Mouse (Mus musculus): ENCODE results near the gene Pomgnt2. TPM values are rescaled to one million over a fixed set of nuclear protein-coding genes. Genes with fewer than 3 reads are reported as not detected.
A peak's percentile ranks its signal among the peaks of the same experiment; 100 is the strongest.

Pomgnt2 gene
- total and polyA plus RNA-seq, 2 experiments = 1.7 to 5.3 TPM

DNA sequence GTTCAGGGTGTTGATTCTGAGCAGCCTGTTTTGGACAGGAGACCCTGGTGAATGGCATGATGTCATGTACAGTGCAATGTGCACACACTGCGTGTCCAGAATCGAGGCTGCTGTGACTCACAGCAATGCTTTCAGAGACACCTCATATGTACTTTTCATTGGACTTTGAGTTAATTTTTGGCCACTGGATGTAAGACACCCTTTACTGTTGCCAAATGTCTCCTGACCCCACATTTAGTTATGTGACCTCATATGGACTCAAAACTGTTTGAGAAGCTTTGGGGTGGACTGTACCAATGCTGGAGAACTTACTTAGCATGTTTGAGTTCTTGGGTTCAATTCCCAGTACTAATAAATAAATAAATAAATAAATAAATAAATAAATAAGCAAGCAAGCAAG is 13.8 kb upstream of the Pomgnt2 start:
- Histone ChIP-seq H3K4me1 (ENCODE audit: control insufficient read depth, insufficient read depth, low read length) (no peaks in the 10 kb centered on the region), H3K27me3 (ENCODE audit: control insufficient read depth, insufficient read depth, low read length) (no peaks in the 10 kb centered on the region), H3K36me3 (ENCODE audit: control insufficient read depth, insufficient read depth, low read length) (no peaks in the 10 kb centered on the region), H3K27ac (replicated peaks; ENCODE audit: insufficient read depth, low read depth, low read length) (no peak overlapping the region), H3K79me2 (ENCODE audit: control insufficient read depth, insufficient read depth, low read length) (no peaks in the 10 kb centered on the region), H3K9ac (ENCODE audit: low read depth, low read length) (no peak overlapping the region), H3K4me3 (ENCODE audit: insufficient read depth, low read depth, low read length) (no peak overlapping the region)
- WGBS = 22% methylated on average over 2 of the region's 2 CpGs
- TF ChIP-seq POLR2A (IDR thresholded peaks at IDR 0.05; ENCODE audit: extremely low read depth, insufficient read depth, low read length) = no peak
- TF ChIP-seq CTCF (IDR thresholded peaks at IDR 0.05; ENCODE audit: low read depth, low read length) = no peak
- DNase-seq (ENCODE audit: extremely low read depth, low read depth, low spot score) = peak; percentile 80

DNA sequence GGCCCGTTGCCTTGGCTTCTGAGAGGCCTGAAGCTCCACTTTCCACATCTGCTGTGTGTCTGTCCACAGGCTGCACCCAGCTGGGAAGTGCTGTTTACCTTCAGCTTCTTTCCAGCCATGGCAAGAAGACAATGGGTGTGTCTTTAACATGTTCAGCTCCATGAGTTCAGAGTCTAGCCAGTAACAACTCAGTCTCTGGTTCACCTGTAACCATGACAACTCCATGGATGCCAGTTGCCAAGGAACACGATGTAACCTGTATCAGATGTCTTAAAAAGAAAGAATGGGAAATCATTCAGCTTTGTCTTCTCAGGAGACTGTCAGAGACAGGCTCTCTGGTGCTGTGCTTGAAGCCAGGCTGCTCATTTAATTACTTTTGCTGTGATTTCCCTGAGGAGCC is 12.0 kb upstream of the Pomgnt2 start:
- Histone ChIP-seq H3K27me3 (ENCODE audit: control insufficient read depth, insufficient read depth, low read length) (no peaks in the 10 kb centered on the region), H3K4me3 (ENCODE audit: insufficient read depth, low read depth, low read length) (no peak overlapping the region), H3K27ac (replicated peaks; ENCODE audit: insufficient read depth, low read depth, low read length) (no peak overlapping the region), H3K9ac (ENCODE audit: low read depth, low read length) (no peak overlapping the region), H3K4me1 (ENCODE audit: control insufficient read depth, insufficient read depth, low read length) (no peaks in the 10 kb centered on the region), H3K36me3 (ENCODE audit: control insufficient read depth, insufficient read depth, low read length) (no peaks in the 10 kb centered on the region), H3K79me2 (ENCODE audit: control insufficient read depth, insufficient read depth, low read length) (no peaks in the 10 kb centered on the region)
- no peak for TF ChIP-seq POLR2A (IDR thresholded peaks at IDR 0.05; ENCODE audit: extremely low read depth, insufficient read depth, low read length)
- TF ChIP-seq CTCF (IDR thresholded peaks at IDR 0.05; ENCODE audit: low read depth, low read length) = no peak
- WGBS = 46% methylated on average over 2 of the region's 2 CpGs
- DNase-seq (ENCODE audit: extremely low read depth, low read depth, low spot score) = no peak

- H3K4me1 ChIP-seq (ENCODE audit: control insufficient read depth, insufficient read depth, low read length) = no peaks in the 10 kb centered on the region
- no peak overlapping the region for H3K27ac ChIP-seq (replicated peaks; ENCODE audit: insufficient read depth, low read depth, low read length)
- H3K4me3 ChIP-seq (ENCODE audit: insufficient read depth, low read depth, low read length) = no peak overlapping the region
- WGBS = 11% methylated on average over 7 of the region's 7 CpGs
- no peaks in the 10 kb centered on the region for H3K36me3 ChIP-seq (ENCODE audit: control insufficient read depth, insufficient read depth, low read length)
- TF ChIP-seq CTCF (IDR thresholded peaks at IDR 0.05; ENCODE audit: low read depth, low read length) (no peak), POLR2A (IDR thresholded peaks at IDR 0.05; ENCODE audit: extremely low read depth, insufficient read depth, low read length) (no peak)
- H3K79me2 ChIP-seq (ENCODE audit: control insufficient read depth, insufficient read depth, low read length) = no peaks in the 10 kb centered on the region
- H3K9ac ChIP-seq (ENCODE audit: low read depth, low read length) = no peak overlapping the region
- no peaks in the 10 kb centered on the region for H3K27me3 ChIP-seq (ENCODE audit: control insufficient read depth, insufficient read depth, low read length)
- no peak for DNase-seq (ENCODE audit: extremely low read depth, low read depth, low spot score)
These were observed 9.7 kb upstream of the Pomgnt2 start for GRCm38 (mm10) chr9:122006609-122007008.

DNA sequence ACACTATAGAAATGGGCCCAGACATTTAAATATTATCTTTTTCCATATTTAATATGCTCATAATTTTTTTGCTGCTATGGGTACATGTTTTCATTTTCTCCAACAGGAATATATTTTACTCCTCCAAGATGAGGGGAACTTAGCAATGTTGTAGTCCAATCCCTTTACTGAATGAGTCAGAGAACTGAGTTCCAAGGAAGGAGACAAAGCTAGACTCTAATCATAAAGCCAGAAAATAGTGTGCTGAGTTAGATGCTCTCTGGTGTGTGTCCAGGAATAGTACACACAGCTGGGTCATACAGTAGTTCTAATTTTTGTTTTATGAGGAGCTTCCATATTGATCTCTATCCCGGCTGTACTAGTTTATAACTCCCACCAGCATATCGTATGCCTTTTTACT is 9.3 kb upstream of the Pomgnt2 start:
- no peak for DNase-seq (ENCODE audit: extremely low read depth, low read depth, low spot score)
- Histone ChIP-seq H3K4me3 (ENCODE audit: insufficient read depth, low read depth, low read length) (no peak overlapping the region), H3K36me3 (ENCODE audit: control insufficient read depth, insufficient read depth, low read length) (no peaks in the 10 kb centered on the region), H3K27me3 (ENCODE audit: control insufficient read depth, insufficient read depth, low read length) (no peaks in the 10 kb centered on the region), H3K9ac (ENCODE audit: low read depth, low read length) (no peak overlapping the region), H3K79me2 (ENCODE audit: control insufficient read depth, insufficient read depth, low read length) (no peaks in the 10 kb centered on the region), H3K4me1 (ENCODE audit: control insufficient read depth, insufficient read depth, low read length) (no peaks in the 10 kb centered on the region), H3K27ac (replicated peaks; ENCODE audit: insufficient read depth, low read depth, low read length) (no peak overlapping the region)
- 90% methylated on average over 2 of the region's 2 CpGs for WGBS
- no peak for TF ChIP-seq CTCF (IDR thresholded peaks at IDR 0.05; ENCODE audit: low read depth, low read length)
- no peak for TF ChIP-seq POLR2A (IDR thresholded peaks at IDR 0.05; ENCODE audit: extremely low read depth, insufficient read depth, low read length)

- TF ChIP-seq POLR2A (IDR thresholded peaks at IDR 0.05; ENCODE audit: extremely low read depth, insufficient read depth, low read length) (no peak), CTCF (IDR thresholded peaks at IDR 0.05; ENCODE audit: low read depth, low read length) (no peak)
- H3K9ac ChIP-seq (ENCODE audit: low read depth, low read length) = no peak overlapping the region
- H3K27ac ChIP-seq (replicated peaks; ENCODE audit: insufficient read depth, low read depth, low read length) = no peak overlapping the region
- H3K4me1 ChIP-seq (ENCODE audit: control insufficient read depth, insufficient read depth, low read length) = no peaks in the 10 kb centered on the region
- no peaks in the 10 kb centered on the region for H3K27me3 ChIP-seq (ENCODE audit: control insufficient read depth, insufficient read depth, low read length)
- WGBS = 80% methylated on average over 4 of the region's 4 CpGs
- no peak overlapping the region for H3K4me3 ChIP-seq (ENCODE audit: insufficient read depth, low read depth, low read length)
- H3K36me3 ChIP-seq (ENCODE audit: control insufficient read depth, insufficient read depth, low read length) = no peaks in the 10 kb centered on the region
- no peak for DNase-seq (ENCODE audit: extremely low read depth, low read depth, low spot score)
- no peaks in the 10 kb centered on the region; the same call in 1 of the 2 replicates for H3K79me2 ChIP-seq (ENCODE audit: control insufficient read depth, insufficient read depth, low read length)
These were observed 1.1 kb upstream of the Pomgnt2 start for GRCm38 (mm10) chr9:121997978-121998377.

DNA sequence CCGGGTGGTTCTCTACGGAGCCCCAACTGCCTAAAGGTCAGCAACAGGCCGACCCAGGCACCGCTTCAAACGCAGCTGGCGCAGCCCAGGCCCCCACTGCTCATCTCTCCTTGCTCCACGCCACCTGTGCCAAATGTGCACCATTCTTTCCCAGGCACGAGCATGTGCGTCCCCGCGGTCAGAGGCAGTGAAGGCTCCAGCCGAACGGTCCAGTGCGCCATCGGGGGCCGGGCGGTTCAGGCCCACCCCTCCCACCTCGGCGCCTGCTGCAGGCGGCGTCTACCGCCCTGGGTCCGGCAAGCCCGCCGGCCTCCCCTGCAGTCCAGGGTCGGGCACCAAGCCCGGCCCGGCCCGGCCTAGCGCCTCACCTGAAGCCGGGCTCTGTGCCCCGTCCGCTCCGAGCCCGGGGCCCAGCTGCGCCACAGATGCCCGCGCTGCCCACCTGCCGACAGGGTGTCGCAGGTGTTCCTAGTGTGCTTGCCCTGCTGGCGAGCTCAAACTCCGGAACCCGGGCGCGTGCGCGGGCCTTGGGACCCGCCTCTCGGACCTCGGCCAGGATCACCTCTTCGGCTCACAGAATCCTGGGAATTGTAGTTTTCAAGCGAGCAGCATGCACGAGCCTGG is 1.3 kb downstream of the Pomgnt2 start:
- peak; percentile 78 for DNase-seq (ENCODE audit: extremely low read depth, low read depth, low spot score)
- Histone ChIP-seq H3K4me1 (ENCODE audit: control insufficient read depth, insufficient read depth, low read length) (no peaks in the 10 kb centered on the region), H3K79me2 (ENCODE audit: control insufficient read depth, insufficient read depth, low read length) (no peaks in the 10 kb centered on the region; the same call in 1 of the 2 replicates), H3K36me3 (ENCODE audit: control insufficient read depth, insufficient read depth, low read length) (no peaks in the 10 kb centered on the region), H3K27me3 (ENCODE audit: control insufficient read depth, insufficient read depth, low read length) (no peaks in the 10 kb centered on the region), H3K4me3 (ENCODE audit: insufficient read depth, low read depth, low read length) (peak overlapping the region; percentile 56), H3K27ac (replicated peaks; ENCODE audit: insufficient read depth, low read depth, low read length) (no peak overlapping the region), H3K9ac (ENCODE audit: low read depth, low read length) (peak overlapping the region; percentile 81)
- 0 out of 2 replicates have a peak, but pooled peaks have one; percentile 25 for TF ChIP-seq POLR2A (IDR thresholded peaks at IDR 0.05; ENCODE audit: extremely low read depth, insufficient read depth, low read length)
- no peak for TF ChIP-seq CTCF (IDR thresholded peaks at IDR 0.05; ENCODE audit: low read depth, low read length)
- 1% methylated on average over 53 of the region's 53 CpGs for WGBS
